Mouse (Mus musculus): ENCODE data around the gene Otulin. TPM values are rescaled to one million over a fixed set of nuclear protein-coding genes. Genes with fewer than 3 reads are reported as not detected.

The Otulin gene
- polyA plus RNA-seq, 1 experiment from 2014 or later, result 41.8 TPM

- DNase-seq (no peak), ATAC-seq (ENCODE audit: insufficient read depth) (no peak)
- H3K27me3 ChIP-seq (ENCODE audit: insufficient read depth, low read length), result no peaks in the 10 kb centered on the region
- no peaks in the 10 kb centered on the region for H3K4me1 ChIP-seq (ENCODE audit: insufficient read depth)
- no peaks in the 10 kb centered on the region for H3K9me3 ChIP-seq (ENCODE audit: low read depth, low read length)
- H3K36me3 ChIP-seq (ENCODE audit: insufficient read depth), result no peaks in the 10 kb centered on the region
- no peak overlapping the region for H3K4me2 ChIP-seq
- 86% methylated on average over 14 of the region's 14 CpGs for WGBS
- no peak overlapping the region for H3K27ac ChIP-seq (ENCODE audit: low read depth)
- TF ChIP-seq CTCF (IDR thresholded peaks at IDR 0.05; ENCODE audit: low read depth), result no peak
- H3K9ac ChIP-seq, result no peak overlapping the region
- no peak overlapping the region for H3K4me3 ChIP-seq (ENCODE audit: low read depth, low read length)
These were observed 66.1 kb downstream of the Otulin start for GRCm38 (mm10) chr15:27564106-27565100.

GRCm38 (mm10) chr15:27560315-27560714, 70.2 kb downstream of the Otulin start:
- Histone ChIP-seq H3K27me3 (ENCODE audit: insufficient read depth, low read length) (no peaks in the 10 kb centered on the region), H3K36me3 (ENCODE audit: insufficient read depth) (no peaks in the 10 kb centered on the region), H3K9me3 (ENCODE audit: low read depth, low read length) (no peaks in the 10 kb centered on the region), H3K27ac (ENCODE audit: low read depth) (no peak overlapping the region), H3K9ac (no peak overlapping the region), H3K4me2 (no peak overlapping the region), H3K4me1 (ENCODE audit: insufficient read depth) (no peaks in the 10 kb centered on the region), H3K4me3 (ENCODE audit: low read depth, low read length) (no peak overlapping the region)
- DNase-seq, result no peak
- WGBS, result 67% methylated on average over 11 of the region's 11 CpGs
- ATAC-seq (ENCODE audit: insufficient read depth), result no peak
- no peak for TF ChIP-seq CTCF (IDR thresholded peaks at IDR 0.05; ENCODE audit: low read depth)

GRCm38 (mm10) chr15:27558456-27559147, 71.9 kb downstream of the Otulin start:
- 62% methylated on average over 16 of the region's 16 CpGs for WGBS
- no peaks in the 10 kb centered on the region for H3K36me3 ChIP-seq (ENCODE audit: insufficient read depth)
- H3K9me3 ChIP-seq (ENCODE audit: low read depth, low read length), result no peaks in the 10 kb centered on the region
- H3K4me2 ChIP-seq, result no peak overlapping the region
- no peak overlapping the region for H3K9ac ChIP-seq
- H3K27ac ChIP-seq (ENCODE audit: low read depth), result no peak overlapping the region
- TF ChIP-seq CTCF (IDR thresholded peaks at IDR 0.05; ENCODE audit: low read depth), result no peak
- H3K27me3 ChIP-seq (ENCODE audit: insufficient read depth, low read length), result no peaks in the 10 kb centered on the region
- no peaks in the 10 kb centered on the region for H3K4me1 ChIP-seq (ENCODE audit: insufficient read depth)
- no peak for DNase-seq
- no peak for ATAC-seq (ENCODE audit: insufficient read depth)
- H3K4me3 ChIP-seq (ENCODE audit: low read depth, low read length), result no peak overlapping the region

GRCm38 (mm10) chr15:27553554-27553953, 76.9 kb downstream of the Otulin start:
- Histone ChIP-seq H3K9ac (no peak overlapping the region), H3K36me3 (ENCODE audit: insufficient read depth) (no peaks in the 10 kb centered on the region), H3K27ac (ENCODE audit: low read depth) (no peak overlapping the region), H3K4me1 (ENCODE audit: insufficient read depth) (0 out of 2 replicates have a peak, but pooled peaks cover 10% of the 10 kb centered on the region), H3K4me2 (no peak overlapping the region), H3K4me3 (ENCODE audit: low read depth, low read length) (no peak overlapping the region), H3K27me3 (ENCODE audit: insufficient read depth, low read length) (no peaks in the 10 kb centered on the region), H3K9me3 (ENCODE audit: low read depth, low read length) (no peaks in the 10 kb centered on the region)
- TF ChIP-seq CTCF (IDR thresholded peaks at IDR 0.05; ENCODE audit: low read depth), result no peak
- no peak for DNase-seq
- WGBS, result 85% methylated on average over 5 of the region's 5 CpGs
- no peak for ATAC-seq (ENCODE audit: insufficient read depth)

- TF ChIP-seq CTCF (IDR thresholded peaks at IDR 0.05; ENCODE audit: low read depth), result no peak
- Histone ChIP-seq H3K4me3 (ENCODE audit: low read depth, low read length) (no peak overlapping the region), H3K36me3 (ENCODE audit: insufficient read depth) (no peaks in the 10 kb centered on the region), H3K4me1 (ENCODE audit: insufficient read depth) (0 out of 2 replicates have a peak, but pooled peaks cover 12% of the 10 kb centered on the region), H3K27ac (ENCODE audit: low read depth) (no peak overlapping the region), H3K27me3 (ENCODE audit: insufficient read depth, low read length) (no peaks in the 10 kb centered on the region), H3K9me3 (ENCODE audit: low read depth, low read length) (no peaks in the 10 kb centered on the region), H3K9ac (no peak overlapping the region), H3K4me2 (no peak overlapping the region)
- DNase-seq (no peak), ATAC-seq (ENCODE audit: insufficient read depth) (no peak)
- WGBS, result 78% methylated on average over 10 of the region's 10 CpGs
These were observed 78.3 kb downstream of the Otulin start for GRCm38 (mm10) chr15:27552129-27552700.

GRCm38 (mm10) chr15:27551117-27552114, 79.1 kb downstream of the Otulin start:
- Histone ChIP-seq H3K27me3 (ENCODE audit: insufficient read depth, low read length) (no peaks in the 10 kb centered on the region), H3K4me3 (ENCODE audit: low read depth, low read length) (no peak overlapping the region), H3K4me1 (ENCODE audit: insufficient read depth) (0 out of 2 replicates have a peak, but pooled peaks cover 12% of the 10 kb centered on the region), H3K36me3 (ENCODE audit: insufficient read depth) (no peaks in the 10 kb centered on the region), H3K9ac (no peak overlapping the region), H3K9me3 (ENCODE audit: low read depth, low read length) (no peaks in the 10 kb centered on the region), H3K4me2 (no peak overlapping the region), H3K27ac (ENCODE audit: low read depth) (no peak overlapping the region)
- WGBS, result 83% methylated on average over 19 of the region's 19 CpGs
- no peak for ATAC-seq (ENCODE audit: insufficient read depth)
- DNase-seq, result no peak
- no peak for TF ChIP-seq CTCF (IDR thresholded peaks at IDR 0.05; ENCODE audit: low read depth)

Data from lung, embryonic 14.5 days (tissue).